Comparison of ENCODE assay signal across 10 mouse cellular contexts in genomic region chr11:80283786-80284185, GRCm38 (mm10). TPM values are rescaled to one million over a fixed set of nuclear protein-coding genes. Genes with fewer than 3 reads are reported as not detected.
DNase-seq lines count a peak whose midpoint lies in the region.
"Had no signal": no experiment of that assay in that cellular context is flagged by ENCODE, and none has a peak within 500 bp of the region (broad histone marks: within the 10 kb centered on the region; RNA-seq: fewer than 3 reads in every experiment).

No protein-coding gene starts in this region.

- peak; percentile 47 for DNase-seq in adrenal gland, postnatal 10 days
- DNase-seq in adrenal gland, postnatal 25 days = no peak
- peak; percentile 46 for DNase-seq in heart, postnatal 4 days
- DNase-seq in heart, adult 9 months (ENCODE audit: low spot score in 2 of 2) = no peak
- DNase-seq in lung, postnatal 10 days = peak; percentile 42
- DNase-seq in lung, postnatal 25 days (ENCODE audit: low spot score) = no peak
- DNase-seq in gastrocnemius, adult 8-10 months (ENCODE audit: low spot score in 2 of 2) = peak; percentile 35 to 61
- DNase-seq in embryo, embryonic 10 days (ENCODE audit: low spot score) = no peak
- DNase-seq: cerebellum, postnatal 14 days had no signal

RNA-seq across cellular contexts. Expression of gene Rhbdl3, which starts 16.9 kb away (rescaled TPM):
- total RNA-seq in adrenal gland, postnatal 10 days (2021) = 1 to 10 TPM; 3.0 to 3.9 TPM
- 3.3 and 3.8 TPM in 2 replicates for total RNA-seq in adrenal gland, postnatal 25 days (2021)
- 1 to 10 TPM; 1.7 to 1.8 TPM for total RNA-seq in heart, postnatal 4 days (2021)
- 1 to 10 TPM; 2.8 to 8.4 (median 4.6) TPM for total RNA-seq in gastrocnemius, adult 8-10 months (2022)
- total RNA-seq: monocyte, adult 5-6 weeks had no signal

Comparison
In these comparisons a context has a peak if more than half of its experiments do, and no peak if none do; other contexts are left out.
1. DNase-seq: peak in adrenal gland, postnatal 10 days (single experiment), heart, postnatal 4 days (single experiment), lung, postnatal 10 days (single experiment) and gastrocnemius, adult 8-10 months (2 of 2); none in adrenal gland, postnatal 25 days (single experiment), heart, adult 9 months (0 of 2), lung, postnatal 25 days (single experiment) and embryo, embryonic 10 days (single experiment).